Mouse (Mus musculus) MEL (cell line): ENCODE measurements around the gene Ablim2. TPM values are rescaled to one million over a fixed set of nuclear protein-coding genes. Genes with fewer than 3 reads are reported as not detected.

ENCODE experiments used
- DNase-seq: peaks from one replicate; pipeline ENCODE4 v3.0.0; 2011; ENCODE audit warnings: low read depth, low spot score
- H3K27ac ChIP-seq: 2 replicates; pipeline ENCODE4 v1.5.1; 2012; ENCODE audit warnings: low read depth, mild to moderate bottlenecking, control low read depth, low read length, moderate library complexity; ENCODE audit not compliant: control insufficient read depth
- H3K27me3 ChIP-seq, 2 experiments: fragments of 150-350 bp in 1 of 2; sonication (generic) in 1 of 2; 2 replicates each; pipeline ENCODE4 v1.6.1; 2012; ENCODE audit warnings: low read length in 2 of 2, mild to moderate bottlenecking in 2 of 2, improper control_type of control experiment in 1 of 2, moderate library complexity in 1 of 2; ENCODE audit not compliant: insufficient read depth in 2 of 2, control insufficient read depth in 1 of 2
- H3K36me3 ChIP-seq, 2 experiments: 2 replicates each; pipeline ENCODE4 v1.6.1; 2012 to 2014; ENCODE audit warnings: low read length in 2 of 2, improper control_type of control experiment in 1 of 2, inconsistent platforms in 1 of 2, mild to moderate bottlenecking in 1 of 2; ENCODE audit not compliant: insufficient read depth in 2 of 2, control insufficient read depth in 1 of 2
- H3K4me1 ChIP-seq, 2 experiments: fragments of 150-350 bp in 1 of 2; sonication (generic) in 1 of 2; 2 replicates each; pipeline ENCODE4 v1.6.1; 2012; ENCODE audit warnings: low read length in 2 of 2, improper control_type of control experiment in 1 of 2, mild to moderate bottlenecking in 1 of 2; ENCODE audit not compliant: insufficient read depth in 2 of 2, control insufficient read depth in 1 of 2
- H3K4me3 ChIP-seq, 2 experiments: fragments of 150-350 bp in 1 of 2; sonication (generic) in 1 of 2; 2 replicates each; pipeline ENCODE4 v1.5.1; 2012; ENCODE audit warnings: low read depth in 2 of 2, low read length in 2 of 2, mild to moderate bottlenecking in 2 of 2, moderate library complexity in 2 of 2, control low read depth in 1 of 2, improper control_type of control experiment in 1 of 2; ENCODE audit not compliant: control insufficient read depth in 1 of 2, insufficient read depth in 1 of 2
- H3K79me2 ChIP-seq: 2 replicates; pipeline ENCODE4 v1.6.1; 2012; ENCODE audit warnings: mild to moderate bottlenecking, low read length, moderate library complexity; ENCODE audit not compliant: control insufficient read depth, poor library complexity, insufficient read depth
- H3K9ac ChIP-seq: 2 replicates; pipeline ENCODE4 v1.6.1; 2012; ENCODE audit warnings: low read depth, mild to moderate bottlenecking, control low read depth, low read length, moderate library complexity; ENCODE audit not compliant: control insufficient read depth, poor library complexity, severe bottlenecking
- H3K9me3 ChIP-seq: fragments of 150-350 bp; sonication (generic); replicated peaks from 2 replicates; pipeline ENCODE4 v1.6.1; 2012; ENCODE audit warnings: mild to moderate bottlenecking, low read length, improper control_type of control experiment, moderate library complexity; ENCODE audit not compliant: insufficient read depth
- CHD1 ChIP-seq: IDR thresholded peaks from 2 replicates; pipeline ENCODE4 v1.6.1; 2012; ENCODE audit warnings: low read depth, mild to moderate bottlenecking, inconsistent platforms, low read length, improper control_type of control experiment
- CHD2 ChIP-seq: IDR thresholded peaks from 2 replicates; pipeline ENCODE4 v1.6.1; 2011; ENCODE audit warnings: low read length, improper control_type of control experiment
- E2F4 ChIP-seq: IDR thresholded peaks from 2 replicates; pipeline ENCODE4 v1.6.1; 2011; ENCODE audit warnings: low read depth, low read length, improper control_type of control experiment, borderline replicate concordance
- GATA1 ChIP-seq: IDR thresholded peaks from 2 replicates; pipeline ENCODE4 v1.6.1; 2011; ENCODE audit warnings: low read depth, low read length, improper control_type of control experiment
- MAFK ChIP-seq: IDR thresholded peaks from 2 replicates; pipeline ENCODE4 v1.6.1; 2011; ENCODE audit warnings: low read depth, mild to moderate bottlenecking, low read length, improper control_type of control experiment, borderline replicate concordance
- MAX ChIP-seq: IDR thresholded peaks from 2 replicates; pipeline ENCODE4 v1.6.1; 2011; ENCODE audit warnings: low read length, improper control_type of control experiment
- MYB ChIP-seq: IDR thresholded peaks from 2 replicates; pipeline ENCODE4 v1.6.1; 2011; ENCODE audit warnings: mild to moderate bottlenecking, low read depth, low read length, improper control_type of control experiment
- NELFE ChIP-seq: IDR thresholded peaks from 2 replicates; pipeline ENCODE4 v1.6.1; 2011; ENCODE audit warnings: low read depth, low read length, improper control_type of control experiment
- NRF1 ChIP-seq: IDR thresholded peaks from 2 replicates; pipeline ENCODE4 v1.6.1; 2014; ENCODE audit warnings: low read depth, mild to moderate bottlenecking, inconsistent platforms, low read length, improper control_type of control experiment, moderate library complexity; ENCODE audit not compliant: poor library complexity, insufficient read depth, severe bottlenecking
- POLR2AphosphoS5 ChIP-seq: IDR thresholded peaks from 2 replicates; pipeline ENCODE4 v1.6.1; 2012; ENCODE audit warnings: low read depth, borderline replicate concordance, mild to moderate bottlenecking, inconsistent platforms, low read length, moderate library complexity, mixed read lengths
- SIN3A ChIP-seq: IDR thresholded peaks from 2 replicates; pipeline ENCODE4 v1.6.1; 2012; ENCODE audit warnings: low read length, improper control_type of control experiment, inconsistent platforms
- SMC3 ChIP-seq: IDR thresholded peaks from 2 replicates; pipeline ENCODE4 v1.6.1; 2011; ENCODE audit warnings: low read depth, low read length, improper control_type of control experiment
- TBP ChIP-seq: IDR thresholded peaks from 2 replicates; pipeline ENCODE4 v1.8.0; 2011; ENCODE audit warnings: low read depth, low read length, improper control_type of control experiment
- USF2 ChIP-seq, 2 experiments: IDR thresholded peaks; 2 replicates each; pipeline ENCODE4 v1.6.1; 2011 to 2012; ENCODE audit warnings: improper control_type of control experiment in 2 of 2, low read length in 2 of 2, borderline replicate concordance in 1 of 2, inconsistent platforms in 1 of 2, low read depth in 1 of 2, mild to moderate bottlenecking in 1 of 2; ENCODE audit not compliant: insufficient read depth in 1 of 2
- polyA plus RNA-seq, 2 experiments: library from polyadenylated mRNA; stranded (reverse) in 1 of 2; unstranded in 1 of 2; fragments of >175 nt in 1 of 2; fragments of >200 nt in 1 of 2; gene quantifications; 2 replicates each; pipeline versions ENCODE4 v1.2.1 to v1.2.4; 2012; ENCODE audit warnings: low replicate concordance in 2 of 2, low read depth in 1 of 2; ENCODE audit not compliant: insufficient read length in 2 of 2, insufficient read depth in 1 of 2, missing spikeins in 1 of 2
- total RNA-seq: library from RNA; depleted of rRNA; stranded (reverse); fragments of 300-350 nt; gene quantifications from 2 replicates; pipeline ENCODE4 v1.2.3, GENCODE M21; 2012; rRNA removed

Ablim2 gene
- total RNA-seq: not detected in 2 replicates
- polyA plus RNA-seq: not detected

DNA sequence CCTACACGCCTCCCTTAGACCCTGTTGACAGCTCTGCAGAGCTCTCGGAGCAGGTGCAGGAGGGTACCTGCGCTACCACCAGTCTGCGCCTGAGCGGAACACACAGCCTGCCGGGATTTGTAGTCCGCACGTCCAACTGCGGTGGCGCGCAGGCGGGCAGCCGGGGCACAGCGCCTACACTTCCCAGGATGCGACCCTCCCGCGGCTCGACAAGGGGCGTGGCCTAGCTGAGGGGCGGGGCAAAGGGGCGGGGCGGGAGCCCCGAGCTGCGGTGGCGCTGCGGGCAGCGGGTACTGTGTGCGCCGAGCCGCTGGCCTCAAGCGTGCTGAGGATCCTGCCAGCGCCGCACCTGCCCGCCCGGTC is at the start of gene Ablim2:
Ablim2 (plus strand) TSS at position 242 of the 363 bp plus-strand sequence.
- no peaks in the 10 kb centered on the region for H3K4me1 ChIP-seq
- no peak within 1 kb of the TSS for H3K9ac ChIP-seq
- no peaks in the 10 kb centered on the region for H3K79me2 ChIP-seq
- DNase-seq: no peak
- H3K9me3 ChIP-seq: no peaks in the 10 kb centered on the region
- TF ChIP-seq NELFE: no peak
- no peak for TF ChIP-seq MYB
- TF ChIP-seq NRF1: no peak
- no peak for TF ChIP-seq MAX
- TF ChIP-seq SIN3A: no peak
- no peak for TF ChIP-seq TBP
- TF ChIP-seq CHD1: no peak
- no peaks in the 10 kb centered on the region for H3K27me3 ChIP-seq
- H3K27ac ChIP-seq: no peak within 1 kb of the TSS
- no peak within 1 kb of the TSS for H3K4me3 ChIP-seq
- no peaks in the 10 kb centered on the region for H3K36me3 ChIP-seq

- Histone ChIP-seq H3K9me3 (no peaks in the 10 kb centered on the region), H3K9ac (no peak overlapping the region), H3K4me1 (no peaks in the 10 kb centered on the region), H3K4me3 (no peak overlapping the region), H3K79me2 (no peaks in the 10 kb centered on the region), H3K36me3 (no peaks in the 10 kb centered on the region), H3K27ac (no peak overlapping the region), H3K27me3 (no peaks in the 10 kb centered on the region)
- no peak for DNase-seq
- TF ChIP-seq GATA1 (no peak), NRF1 (no peak), USF2 (IDR thresholded peaks at IDR 0.05; ENCODE audit: borderline replicate concordance in 1 of 2, insufficient read depth in 1 of 2, low read depth in 1 of 2, low read length in 2 of 2) (no peak), POLR2AphosphoS5 (no peak), CHD1 (no peak), E2F4 (no peak), CHD2 (no peak), MAFK (no peak)
Observed at GRCm38 (mm10) chr5:35710481-35710880, 47.2 kb upstream of the Ablim2 start.

DNA sequence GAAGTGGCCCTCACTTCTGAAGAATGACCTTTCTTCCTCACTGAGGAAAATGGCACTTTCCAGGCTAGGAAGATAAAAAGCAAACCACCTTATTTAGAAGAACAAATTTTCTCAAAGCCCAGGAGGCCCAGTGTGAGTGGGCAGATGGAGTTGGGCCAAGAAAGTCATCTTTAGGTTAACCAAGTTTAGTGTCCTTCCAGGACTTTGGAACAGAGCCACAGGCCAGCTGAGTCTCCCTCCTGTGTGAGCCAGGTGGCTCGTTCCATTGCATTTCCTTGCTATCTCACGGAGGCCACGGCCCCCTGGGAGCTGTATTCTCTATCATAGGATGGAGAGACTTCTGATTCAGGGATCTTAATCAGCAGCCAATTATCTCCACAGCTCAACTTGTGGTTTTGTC is 46.7 kb upstream of the Ablim2 start:
- H3K36me3 ChIP-seq: no peaks in the 10 kb centered on the region
- no peaks in the 10 kb centered on the region for H3K79me2 ChIP-seq
- H3K27ac ChIP-seq: no peak overlapping the region
- no peak overlapping the region for H3K9ac ChIP-seq
- H3K4me3 ChIP-seq: no peak overlapping the region
- TF ChIP-seq MYB (no peak), SMC3 (no peak)
- DNase-seq: no peak
- H3K4me1 ChIP-seq: no peaks in the 10 kb centered on the region
- H3K9me3 ChIP-seq: no peaks in the 10 kb centered on the region
- no peaks in the 10 kb centered on the region for H3K27me3 ChIP-seq
